Mouse (Mus musculus) myocyte (in vitro differentiated cells): ENCODE data around the gene Tiam2. TPM values are rescaled to one million over a fixed set of nuclear protein-coding genes. Genes with fewer than 3 reads are reported as not detected.

ENCODE experiments used
- H3K27me3 ChIP-seq: one replicate; pipeline ENCODE4 v1.6.1; 2011; ENCODE audit not compliant: control insufficient read depth, insufficient read depth, insufficient read length
- H3K36me3 ChIP-seq: one replicate; pipeline ENCODE4 v1.6.1; 2011; ENCODE audit not compliant: control insufficient read depth, insufficient read depth
- H3K4me2 ChIP-seq: one replicate; pipeline ENCODE4 v1.6.1; 2011; ENCODE audit warnings: low read depth, control low read depth
- H3K4me3 ChIP-seq: one replicate; pipeline ENCODE4 v1.5.1; 2011; ENCODE audit warnings: mild to moderate bottlenecking, control low read depth, moderate library complexity
- H3K79me2 ChIP-seq: one replicate; pipeline ENCODE4 v1.6.1; 2011; ENCODE audit not compliant: control insufficient read depth, insufficient read depth
- H3ac ChIP-seq: one replicate; pipeline ENCODE4 v1.6.1; 2011; ENCODE audit not compliant: control insufficient read depth, insufficient read length
- CEBPB ChIP-seq: IDR thresholded peaks from 2 replicates; pipeline ENCODE4 v1.6.1; 2011; ENCODE audit warnings: mild to moderate bottlenecking, moderate library complexity; ENCODE audit not compliant: poor library complexity, insufficient read depth, severe bottlenecking
- E2F4 ChIP-seq: IDR thresholded peaks from one replicate; pipeline ENCODE4 v1.6.1; 2011; ENCODE audit warnings: mild to moderate bottlenecking, control low read depth, moderate library complexity; ENCODE audit not compliant: insufficient read depth
- MAX ChIP-seq: IDR thresholded peaks from one replicate; pipeline ENCODE4 v1.6.1; 2011; ENCODE audit warnings: low read depth, mild to moderate bottlenecking, control low read depth
- MYOD1 ChIP-seq, 3 experiments: IDR thresholded peaks; one replicate each; pipeline ENCODE4 v1.6.1; 2011; ENCODE audit warnings: control low read depth in 2 of 3, low read depth in 2 of 3, mild to moderate bottlenecking in 2 of 3, moderate library complexity in 1 of 3; ENCODE audit not compliant: insufficient read length in 2 of 3, control insufficient read depth in 1 of 3
- MYOG ChIP-seq, 3 experiments: IDR thresholded peaks; one replicate each; pipeline ENCODE4 v1.6.1; 2011; ENCODE audit warnings: control low read depth in 2 of 3, low read depth in 2 of 3, mild to moderate bottlenecking in 2 of 3; ENCODE audit not compliant: insufficient read length in 2 of 3, control insufficient read depth in 1 of 3, insufficient read depth in 1 of 3
- POLR2A ChIP-seq: IDR thresholded peaks from one replicate; pipeline ENCODE4 v1.6.1; 2011; ENCODE audit warnings: low read depth, mild to moderate bottlenecking, control low read depth, moderate library complexity; ENCODE audit not compliant: insufficient read length
- POLR2AphosphoS2 ChIP-seq: IDR thresholded peaks from one replicate; pipeline ENCODE4 v1.6.1; 2011; ENCODE audit warnings: low read depth, control low read depth; ENCODE audit not compliant: insufficient read length
- REST ChIP-seq: IDR thresholded peaks from one replicate; pipeline ENCODE4 v1.6.1; 2011; ENCODE audit warnings: mild to moderate bottlenecking, control low read depth, moderate library complexity; ENCODE audit not compliant: insufficient read depth, insufficient read length
- SRF ChIP-seq: IDR thresholded peaks from one replicate; pipeline ENCODE4 v1.6.1; 2011; ENCODE audit warnings: low read depth; ENCODE audit not compliant: control insufficient read depth, insufficient read length
- TCF12 ChIP-seq: IDR thresholded peaks from one replicate; pipeline ENCODE4 v1.6.1; 2011; ENCODE audit warnings: mild to moderate bottlenecking, control low read depth; ENCODE audit not compliant: poor library complexity, insufficient read depth, severe bottlenecking
- TCF3 ChIP-seq: IDR thresholded peaks from one replicate; pipeline ENCODE4 v1.6.1; 2011; ENCODE audit warnings: low read depth, control low read depth; ENCODE audit not compliant: insufficient read length
- USF1 ChIP-seq: IDR thresholded peaks from one replicate; pipeline ENCODE4 v1.6.1; 2011; ENCODE audit warnings: low read depth, mild to moderate bottlenecking, control low read depth, moderate library complexity
- polyA plus RNA-seq: library from polyadenylated mRNA; unstranded; fragments of >200 nt; fragmentation: generic; extraction: Trizol; gene quantifications from one replicate; pipeline ENCODE4 v1.2.1, GENCODE M21; 2012; ENCODE audit warnings: missing spikeins

The Tiam2 gene
- polyA plus RNA-seq, 1 experiment: 7.8 TPM

GRCm38 (mm10) chr17:3344872-3345271, 18.5 kb downstream of the Tiam2 start:
- no peaks in the 10 kb centered on the region for H3K27me3 ChIP-seq
- peaks cover 91% of the 10 kb centered on the region for H3K79me2 ChIP-seq
- no peak for TF ChIP-seq SRF
- no peak for TF ChIP-seq TCF12
- no peak for TF ChIP-seq POLR2A
- H3K36me3 ChIP-seq: no peaks in the 10 kb centered on the region
- no peak overlapping the region for H3ac ChIP-seq
- no peak overlapping the region for H3K4me2 ChIP-seq
- H3K4me3 ChIP-seq: no peak overlapping the region

- TF ChIP-seq REST (no peak), MAX (no peak), SRF (no peak)
- Histone ChIP-seq H3K36me3 (no peaks in the 10 kb centered on the region), H3K27me3 (no peaks in the 10 kb centered on the region), H3ac (no peak overlapping the region), H3K4me2 (no peak overlapping the region), H3K4me3 (no peak overlapping the region), H3K79me2 (peaks cover 88% of the 10 kb centered on the region)
Observed at GRCm38 (mm10) chr17:3345276-3345885, 19.0 kb downstream of the Tiam2 start.

GRCm38 (mm10) chr17:3347800-3348199, 21.4 kb downstream of the Tiam2 start:
- TF ChIP-seq POLR2AphosphoS2 (no peak), E2F4 (no peak), POLR2A (no peak), USF1 (no peak), REST (no peak), TCF12 (no peak), MYOG (IDR thresholded peaks at IDR 0.05; ENCODE audit: control insufficient read depth in 1 of 3, insufficient read depth in 1 of 3, insufficient read length in 2 of 3, low read depth in 2 of 3) (no peak), SRF (no peak), MYOD1 (IDR thresholded peaks at IDR 0.05; ENCODE audit: control insufficient read depth in 1 of 3, insufficient read length in 2 of 3, low read depth in 2 of 3) (no peak), TCF3 (no peak), MAX (no peak), CEBPB (no peak)
- Histone ChIP-seq H3K27me3 (no peaks in the 10 kb centered on the region), H3ac (no peak overlapping the region), H3K79me2 (peaks cover 85% of the 10 kb centered on the region), H3K36me3 (no peaks in the 10 kb centered on the region), H3K4me3 (no peak overlapping the region), H3K4me2 (no peak overlapping the region)

- Histone ChIP-seq H3K4me2 (peak overlapping the region; percentile 79), H3K4me3 (no peak overlapping the region), H3K27me3 (no peaks in the 10 kb centered on the region), H3ac (no peak overlapping the region), H3K36me3 (no peaks in the 10 kb centered on the region), H3K79me2 (peaks cover 80% of the 10 kb centered on the region)
- TF ChIP-seq TCF3: no peak
- no peak for TF ChIP-seq SRF
- TF ChIP-seq USF1: no peak
- TF ChIP-seq MYOD1 (IDR thresholded peaks at IDR 0.05; ENCODE audit: control insufficient read depth in 1 of 3, insufficient read length in 2 of 3, low read depth in 2 of 3): no peak
- no peak for TF ChIP-seq TCF12
- TF ChIP-seq E2F4: no peak
- TF ChIP-seq POLR2AphosphoS2: no peak
Observed at GRCm38 (mm10) chr17:3349331-3349730, 23.0 kb downstream of the Tiam2 start.

- Histone ChIP-seq H3K4me3 (no peak overlapping the region), H3K27me3 (no peaks in the 10 kb centered on the region), H3ac (no peak overlapping the region), H3K79me2 (peaks cover 79% of the 10 kb centered on the region), H3K4me2 (peak overlapping the region; percentile 79), H3K36me3 (no peaks in the 10 kb centered on the region)
- TF ChIP-seq MYOG (IDR thresholded peaks at IDR 0.05; ENCODE audit: control insufficient read depth in 1 of 3, insufficient read depth in 1 of 3, insufficient read length in 2 of 3, low read depth in 2 of 3) (no peak), POLR2AphosphoS2 (no peak), MYOD1 (IDR thresholded peaks at IDR 0.05; ENCODE audit: control insufficient read depth in 1 of 3, insufficient read length in 2 of 3, low read depth in 2 of 3) (peak in 1 of 3 experiments; percentile 7), TCF3 (no peak), USF1 (no peak), REST (no peak)
Observed at GRCm38 (mm10) chr17:3349939-3350338, 23.6 kb downstream of the Tiam2 start.
